Mouse (Mus musculus) bone marrow macrophage, adult 2 months (primary cell): ENCODE results near the gene Cebpe.

Experiments
- CTCF ChIP-seq: IDR thresholded peaks from 2 replicates; pipeline ENCODE4 v1.5.1; 2012; ENCODE audit warnings: low read depth, mild to moderate bottlenecking, low read length, moderate library complexity
- POLR2A ChIP-seq: IDR thresholded peaks from 2 replicates; pipeline ENCODE4 v1.6.1; 2012; ENCODE audit warnings: mild to moderate bottlenecking, low read depth, low read length, borderline replicate concordance

DNA sequence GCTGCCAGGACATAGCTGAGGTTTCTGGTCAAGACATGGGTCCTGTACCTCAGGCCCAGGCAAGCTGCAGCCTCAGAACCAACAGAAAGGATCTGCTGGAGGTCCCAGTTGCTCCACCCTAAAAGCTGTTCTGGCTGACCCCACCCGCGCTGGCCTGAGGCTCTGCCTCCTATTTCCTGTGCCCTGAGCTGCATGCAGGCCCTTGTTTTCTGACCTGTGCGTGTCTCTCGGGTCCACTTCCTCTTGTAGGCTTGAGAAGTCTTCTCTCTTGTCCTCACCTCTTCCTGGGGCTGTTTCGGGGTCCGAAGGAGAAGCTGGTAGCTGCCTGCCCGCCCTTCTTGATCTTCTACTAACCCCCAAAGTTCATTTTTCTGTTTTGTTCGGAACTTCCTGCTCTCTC lies 887 bp upstream of the Cebpe start:
- TF ChIP-seq CTCF (no peak), POLR2A (no peak)
